Mouse (Mus musculus) spleen, adult 18-20 months (tissue): Measurements from ENCODE around the gene Myzap.
A peak's percentile ranks its signal among the peaks of the same experiment; 100 is the strongest.

Experiments
- DNase-seq, 2 experiments: peaks; one replicate each; pipeline ENCODE4 v3.0.0; 2022; ENCODE audit warnings: mixed read lengths in 2 of 2

The Myzap gene

DNA sequence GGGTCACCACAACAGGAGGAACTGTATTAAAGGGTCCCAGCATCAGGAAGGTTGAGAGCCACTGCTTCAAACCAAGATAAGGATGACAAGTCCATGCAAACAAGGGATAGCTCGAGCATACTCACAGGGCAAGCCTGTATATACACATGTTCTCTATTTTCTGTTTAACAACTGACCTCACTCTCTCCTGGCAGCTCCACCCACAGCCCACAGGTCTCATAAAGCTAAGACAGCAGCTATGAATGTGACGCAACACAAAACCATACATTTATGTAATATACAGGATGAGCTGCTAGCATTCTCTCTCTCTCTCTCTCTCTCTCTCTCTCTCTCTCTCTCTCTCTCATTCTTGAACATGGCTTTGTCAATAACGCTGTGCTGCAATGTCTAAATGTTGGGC is 51.4 kb downstream of the Myzap start:
- no peak for DNase-seq

DNA sequence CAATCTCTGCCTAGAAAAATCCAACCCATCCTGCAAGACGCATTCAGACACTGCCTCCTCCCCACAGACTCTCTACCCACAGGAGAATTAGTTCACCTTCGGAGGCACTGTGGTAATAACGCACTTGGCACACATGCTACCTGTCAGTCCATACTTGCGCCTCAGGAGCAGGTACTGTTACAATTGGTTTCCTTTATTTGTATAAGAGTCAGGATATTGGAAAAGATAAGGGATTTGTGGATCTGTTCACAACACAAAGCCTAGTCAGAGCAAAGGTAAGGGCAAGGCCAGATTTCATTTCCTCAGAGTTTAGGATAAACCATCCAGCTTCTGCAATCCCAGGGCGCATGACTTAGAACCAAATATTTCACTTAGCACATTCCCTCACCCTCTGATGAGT is 56.4 kb downstream of the Myzap start:
- DNase-seq, result no peak

DNA sequence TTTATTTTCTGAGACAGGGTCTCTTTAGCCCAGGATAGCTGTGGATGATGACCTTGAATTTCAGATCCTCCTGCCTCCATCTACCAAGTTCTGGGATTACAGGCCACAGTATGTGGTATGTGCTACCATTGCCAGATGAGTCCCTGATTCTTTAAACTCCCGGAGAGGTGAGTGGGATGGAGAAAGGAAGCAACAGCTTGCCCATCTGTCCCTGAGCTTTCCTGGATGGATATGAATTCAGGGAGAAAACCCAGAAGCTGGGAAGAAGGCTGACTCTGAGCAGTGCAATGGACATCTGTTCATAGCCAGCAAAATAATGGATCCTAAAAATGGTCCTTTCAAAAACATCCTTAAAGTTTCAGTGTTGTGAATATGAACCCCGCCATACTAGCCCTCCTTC is 57.1 kb downstream of the Myzap start:
- no peak for DNase-seq

DNA sequence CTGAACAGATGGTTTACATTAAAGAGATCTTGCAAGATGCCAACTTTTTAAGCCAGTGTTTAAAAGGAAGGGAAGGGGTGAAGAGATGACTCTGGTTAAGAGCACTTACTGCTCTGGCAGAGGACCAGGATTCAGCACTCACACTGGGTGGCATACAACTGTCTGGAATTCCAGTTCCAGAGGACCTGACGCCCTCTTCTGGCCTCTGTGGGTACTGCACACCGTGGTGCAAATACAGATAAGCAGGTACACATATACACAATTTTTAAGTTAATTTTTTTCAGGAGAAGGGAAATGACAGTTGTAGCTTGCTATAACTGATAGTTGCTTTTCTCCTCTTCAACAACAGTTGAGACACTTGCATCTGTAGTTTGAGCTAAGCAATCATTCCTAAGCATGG is 62.2 kb downstream of the Myzap start:
- DNase-seq, result no peak

DNA sequence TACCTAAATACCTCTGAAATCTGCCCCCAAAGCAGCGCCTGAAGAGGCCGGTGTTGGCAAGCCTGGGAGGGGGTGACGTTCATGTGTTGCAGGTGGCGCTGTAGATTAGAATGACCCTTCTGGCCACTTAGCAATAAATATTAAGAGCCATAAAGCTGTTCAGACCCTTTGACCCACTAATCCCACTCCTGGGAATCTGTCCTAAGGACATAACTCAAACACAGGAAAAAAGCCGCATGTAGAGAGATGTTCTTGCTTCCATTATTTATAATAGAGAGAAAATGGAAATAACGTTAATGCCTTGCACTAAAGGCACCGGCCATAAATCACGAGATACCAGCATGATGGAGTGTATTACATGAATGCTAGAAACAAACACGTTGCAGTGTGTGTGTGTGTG is 64.7 kb downstream of the Myzap start:
- no peak for DNase-seq

DNA sequence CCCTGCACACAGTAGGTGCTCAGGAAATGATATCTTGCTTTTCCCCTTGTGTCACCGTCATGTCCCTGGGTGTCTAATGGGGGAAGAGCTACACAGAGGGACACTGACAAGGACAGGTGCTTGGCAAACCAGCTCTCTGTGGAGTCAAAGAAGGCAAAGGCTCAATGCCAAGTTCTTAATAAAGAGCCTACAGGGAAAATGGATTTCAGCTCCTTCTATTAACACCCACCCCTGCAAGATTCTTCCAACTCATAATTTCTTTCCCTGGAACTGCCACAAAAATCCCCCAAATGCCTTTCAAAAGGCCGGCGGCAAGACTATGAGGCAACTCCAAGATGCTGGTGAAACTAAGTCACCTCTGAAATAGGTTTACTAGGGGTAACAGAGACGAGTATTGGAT is 68.3 kb downstream of the Myzap start:
- DNase-seq, result no peak

DNA sequence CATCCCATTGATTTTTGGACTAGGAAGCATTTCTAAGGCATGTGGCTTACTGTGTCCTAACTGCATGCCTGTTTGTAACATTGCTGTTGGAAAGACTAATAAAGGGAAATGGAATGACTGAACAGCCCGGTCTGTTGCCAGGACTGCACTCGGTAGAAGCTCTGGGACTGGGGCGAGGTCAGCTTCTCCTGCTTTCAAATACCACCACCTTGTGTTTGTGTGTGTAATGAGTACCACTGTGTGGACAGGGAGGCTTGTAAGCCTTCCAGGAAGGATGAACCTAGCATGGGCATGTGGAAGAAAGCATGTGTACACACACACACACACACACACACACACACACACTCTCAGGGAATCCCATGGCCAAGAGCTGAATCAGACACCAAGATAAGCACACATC is 72.3 kb downstream of the Myzap start:
- DNase-seq, result no peak

DNA sequence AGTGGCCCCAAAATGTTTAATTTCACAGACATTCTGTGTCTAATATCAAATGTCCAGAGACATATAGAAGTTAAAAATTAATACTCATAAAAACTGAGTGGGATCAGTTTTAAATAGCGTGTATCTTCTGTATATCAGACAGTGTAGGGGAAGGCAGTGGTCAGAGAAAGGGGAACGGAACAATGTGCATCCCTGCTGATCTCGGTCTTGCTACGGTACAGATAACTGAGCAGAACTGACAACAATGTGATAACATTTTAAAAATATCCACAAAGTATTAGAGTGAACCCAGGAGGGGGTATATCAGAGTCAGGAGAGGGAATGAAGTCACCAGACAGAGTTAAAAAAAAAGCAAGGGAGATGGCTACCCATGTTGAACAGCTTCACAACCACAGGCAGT is 74.7 kb downstream of the Myzap start:
- no peak for DNase-seq

DNA sequence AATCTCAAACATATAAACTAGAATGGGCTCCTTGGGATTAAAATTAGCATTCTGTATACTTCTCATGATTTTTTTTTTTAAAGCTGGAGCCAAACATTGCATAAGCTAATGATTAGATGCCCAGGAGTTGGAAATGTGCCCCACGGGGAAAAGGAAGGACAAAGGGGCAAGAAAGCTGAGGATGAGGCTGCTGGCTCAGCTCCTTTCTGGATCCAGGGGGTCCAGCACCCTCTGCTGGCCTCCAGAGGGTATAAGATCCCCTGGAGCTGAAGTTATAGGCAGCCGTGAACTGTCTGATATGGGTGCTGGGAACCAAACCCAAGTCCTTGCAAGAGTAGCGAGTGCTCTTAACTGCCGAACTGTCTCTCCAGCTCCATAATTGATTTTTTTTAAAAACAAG is 76.3 kb downstream of the Myzap start:
- no peak for DNase-seq

DNA sequence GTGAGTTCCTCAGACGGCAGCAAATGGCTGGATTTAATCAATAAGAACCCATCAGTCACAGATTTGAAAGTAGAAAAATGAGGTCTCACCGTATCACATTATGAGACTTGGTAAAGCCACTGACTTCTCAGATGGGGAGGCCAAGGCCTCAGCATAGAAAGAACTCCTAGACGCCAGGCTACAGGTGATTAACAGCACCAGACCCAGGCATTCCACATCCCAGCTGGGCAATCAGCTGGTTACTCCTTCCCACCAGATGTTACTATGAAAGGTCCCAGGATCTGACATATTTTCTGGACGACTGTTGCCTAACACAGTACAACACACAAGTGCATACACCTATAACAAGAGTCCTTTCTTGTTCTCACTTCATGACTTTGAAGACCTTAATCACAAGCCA is 78.6 kb downstream of the Myzap start:
- no peak for DNase-seq

DNA sequence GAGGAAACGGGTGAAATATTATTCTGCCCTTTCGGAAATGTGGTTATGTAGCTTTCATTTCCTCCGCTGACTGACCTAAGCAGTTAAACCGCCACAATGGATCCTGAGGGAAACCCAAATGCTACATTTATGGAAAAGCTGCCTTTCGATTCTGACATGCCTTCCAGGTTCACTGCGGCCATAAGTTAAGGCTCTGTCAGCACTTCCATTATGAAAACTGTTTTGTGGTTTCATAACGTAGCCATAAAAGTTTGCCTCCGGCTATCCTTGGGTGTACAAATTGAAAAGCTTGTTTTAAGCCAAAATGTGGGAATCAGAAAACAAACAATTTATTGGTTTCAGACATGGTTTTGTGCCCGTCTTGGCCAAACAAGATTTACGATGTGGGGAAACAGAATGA is 79.3 kb downstream of the Myzap start:
- no peak for DNase-seq

DNA sequence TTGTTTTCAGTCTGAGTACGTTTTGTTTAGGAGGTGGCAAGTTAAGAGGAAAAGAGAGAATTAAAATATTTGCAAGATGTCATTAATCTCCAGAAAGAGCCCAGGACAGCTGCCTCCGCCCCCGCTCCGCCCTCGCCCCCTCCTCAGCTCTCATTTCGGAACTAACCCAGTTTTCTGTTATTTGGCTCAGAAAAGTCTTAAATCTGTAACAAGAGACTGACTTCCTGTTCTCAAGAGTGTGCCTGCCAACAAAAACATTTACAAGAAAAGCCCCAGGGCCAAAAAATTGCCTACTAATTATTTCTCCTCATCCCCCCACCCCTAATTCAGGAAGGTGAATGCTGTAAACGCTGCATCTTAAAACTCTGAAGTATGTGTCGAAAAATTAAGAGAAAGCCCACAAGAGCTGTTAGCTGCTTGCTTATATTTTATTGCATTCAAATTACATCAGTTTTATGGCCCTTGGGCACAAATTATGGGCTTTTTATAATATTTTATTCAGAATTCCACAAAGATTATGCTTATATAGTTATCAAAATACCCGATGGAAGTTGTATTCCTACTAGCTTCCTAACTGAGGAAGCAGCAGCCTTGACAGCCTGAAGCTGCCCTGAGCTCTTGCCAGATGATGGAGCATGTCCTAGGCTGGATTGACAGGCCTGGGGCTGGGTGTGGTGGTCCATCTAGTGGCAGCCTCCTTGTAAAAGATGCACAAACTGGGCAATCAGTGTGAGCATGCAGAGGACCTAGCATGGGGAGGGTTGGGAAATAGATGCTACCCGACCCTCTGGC is 93.6 kb downstream of the Myzap start:
- no peak for DNase-seq

DNA sequence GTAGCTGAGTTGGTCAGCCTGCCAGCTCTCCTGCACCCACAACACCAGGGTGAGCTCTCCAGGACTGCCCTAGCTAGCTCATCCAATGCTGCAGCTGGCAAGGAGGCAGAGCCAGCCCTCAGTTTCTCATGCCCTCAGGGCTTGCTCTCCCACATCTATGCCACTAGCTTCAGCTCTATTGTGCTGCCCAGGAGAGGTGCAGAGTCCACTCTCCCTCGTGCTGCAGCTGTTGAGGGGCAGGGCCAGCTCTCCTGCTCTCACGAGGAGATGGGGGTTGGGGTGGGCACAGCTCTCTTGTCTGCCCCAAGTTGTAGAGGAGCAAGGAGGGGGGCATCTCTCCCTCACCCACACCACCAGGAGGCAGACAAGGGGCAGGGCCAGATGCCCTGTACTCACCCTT is 95.5 kb downstream of the Myzap start:
- no peak for DNase-seq

DNA sequence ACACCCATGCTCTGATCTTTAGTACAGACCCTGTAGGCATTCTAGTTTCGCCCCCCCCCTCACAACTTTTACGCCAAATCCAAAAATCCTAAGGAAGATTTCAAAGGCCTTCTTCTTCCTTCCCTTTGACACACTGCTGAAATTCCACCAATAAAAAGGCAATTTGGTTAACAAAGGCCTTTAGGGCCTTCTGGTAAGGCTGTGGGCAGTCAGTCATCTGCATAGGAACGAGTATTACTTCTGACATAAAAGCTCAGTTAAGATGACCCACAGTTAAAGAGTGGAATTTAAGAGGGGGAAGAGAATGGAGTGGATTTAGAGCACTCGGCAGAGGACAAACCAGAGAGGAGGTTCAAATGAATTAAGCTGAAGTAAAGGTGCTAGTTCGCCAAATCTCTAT is 98.4 kb downstream of the Myzap start:
- no peak for DNase-seq

DNA sequence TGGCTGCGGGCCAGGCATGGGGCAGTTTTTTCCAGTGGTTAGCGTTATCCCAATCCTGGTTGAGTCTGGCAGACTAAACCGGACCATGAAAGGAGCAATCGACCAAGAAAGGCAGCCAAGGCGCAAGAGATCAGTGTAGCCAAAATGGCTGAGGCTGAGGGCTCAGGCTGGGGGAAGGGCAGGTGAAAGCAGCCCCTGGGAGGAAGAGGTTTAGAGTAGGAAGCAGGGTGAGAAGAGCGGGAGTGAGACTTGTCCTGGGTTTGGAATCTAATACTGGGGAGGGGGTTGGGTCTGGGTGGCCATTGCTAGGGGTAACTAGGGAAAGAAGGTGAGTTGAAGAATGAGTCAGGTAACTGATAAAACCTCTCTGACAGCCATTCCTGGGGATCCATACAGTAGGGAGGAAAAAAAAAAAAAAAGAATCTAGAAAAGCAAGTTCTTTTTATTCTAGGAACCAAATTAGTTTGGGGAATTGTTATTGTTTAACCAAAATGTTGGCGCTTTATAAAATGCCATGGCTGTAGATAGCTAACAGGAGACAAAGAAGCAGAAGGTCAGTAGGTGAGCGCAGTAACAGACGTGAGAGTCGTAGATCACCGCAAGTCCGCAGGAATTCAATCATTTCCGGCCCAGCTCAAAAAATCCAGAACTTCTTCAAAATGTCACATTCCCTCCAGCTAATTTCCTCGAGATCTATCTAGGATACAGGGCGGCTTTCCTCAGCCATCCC is 99.7 kb downstream of the Myzap start:
- DNase-seq, result no peak

DNA sequence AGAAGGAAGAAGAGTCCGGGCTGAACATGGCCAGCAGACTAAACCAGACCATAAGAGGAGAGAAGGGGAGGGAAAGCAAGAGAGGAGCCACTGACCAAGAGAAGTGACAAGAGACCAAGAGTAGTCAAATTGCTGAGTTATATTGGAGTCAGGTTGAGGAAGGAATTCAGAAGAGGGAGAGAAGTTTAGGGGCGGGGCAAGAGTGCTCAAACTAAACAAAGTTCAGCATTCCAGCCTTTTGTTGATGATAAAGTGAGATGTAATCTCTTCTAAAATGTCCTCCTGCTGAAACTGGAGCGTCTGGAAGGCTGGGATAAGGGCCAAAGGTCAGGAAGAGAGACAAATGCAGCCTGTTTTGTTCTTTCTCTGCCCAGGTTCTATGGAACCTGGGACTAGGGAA is 102.1 kb downstream of the Myzap start:
- DNase-seq, result no peak

DNA sequence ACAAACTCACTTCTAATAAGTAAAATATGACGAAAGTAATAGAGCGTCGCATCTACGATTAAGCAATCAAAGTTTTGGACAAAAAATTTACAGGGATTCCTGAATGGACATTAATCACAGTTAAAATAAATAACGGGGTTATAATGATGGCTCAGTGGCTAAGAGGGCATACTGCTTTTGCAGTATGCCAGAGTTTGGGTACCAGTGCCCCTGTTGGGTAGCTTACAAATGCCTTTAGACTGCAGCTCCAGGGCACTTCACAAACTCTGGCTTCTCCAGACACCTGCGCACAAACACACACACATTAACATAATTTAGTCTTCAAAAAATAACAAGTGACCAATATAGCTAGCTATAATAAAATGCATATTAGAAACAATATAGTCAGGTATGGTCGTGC is 106.0 kb downstream of the Myzap start:
- no peak for DNase-seq

DNA sequence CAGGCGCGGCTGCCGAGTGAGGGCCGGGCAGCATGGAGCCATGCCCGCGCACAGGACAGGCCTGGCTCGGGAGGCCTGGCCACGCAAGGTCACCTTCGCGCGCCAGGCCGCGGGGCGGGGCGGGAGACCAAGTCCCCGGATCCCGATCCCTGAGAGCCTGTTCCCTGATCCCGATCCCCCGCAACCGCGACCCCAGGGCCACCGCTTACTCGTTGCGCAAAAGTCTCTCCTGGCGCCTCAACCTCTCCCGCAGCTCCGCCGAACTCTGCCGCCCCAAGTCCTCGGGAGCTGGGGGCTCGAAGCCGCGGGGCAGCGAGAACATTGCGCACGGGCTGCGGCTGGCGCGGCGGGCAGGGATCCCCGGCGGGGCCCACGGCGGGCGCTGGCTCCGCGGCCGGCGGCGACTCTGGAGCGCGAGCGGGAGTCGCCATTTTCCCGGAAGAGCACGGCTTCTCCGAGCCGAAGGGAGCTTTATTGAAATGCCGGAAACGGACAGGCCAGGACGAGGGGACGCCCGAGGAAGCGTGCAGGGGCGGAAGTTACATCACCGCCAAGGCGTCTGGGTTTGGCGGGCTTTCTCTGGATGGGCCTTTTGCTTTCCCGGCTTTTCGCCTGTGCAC is 106.6 kb downstream of the Myzap start, which contains the start of gene Polr2m:
TSS of gene Polr2m (minus strand) at position 461 of the 620 bp plus-strand sequence.
- peak; percentile 78 to 89 for DNase-seq

DNA sequence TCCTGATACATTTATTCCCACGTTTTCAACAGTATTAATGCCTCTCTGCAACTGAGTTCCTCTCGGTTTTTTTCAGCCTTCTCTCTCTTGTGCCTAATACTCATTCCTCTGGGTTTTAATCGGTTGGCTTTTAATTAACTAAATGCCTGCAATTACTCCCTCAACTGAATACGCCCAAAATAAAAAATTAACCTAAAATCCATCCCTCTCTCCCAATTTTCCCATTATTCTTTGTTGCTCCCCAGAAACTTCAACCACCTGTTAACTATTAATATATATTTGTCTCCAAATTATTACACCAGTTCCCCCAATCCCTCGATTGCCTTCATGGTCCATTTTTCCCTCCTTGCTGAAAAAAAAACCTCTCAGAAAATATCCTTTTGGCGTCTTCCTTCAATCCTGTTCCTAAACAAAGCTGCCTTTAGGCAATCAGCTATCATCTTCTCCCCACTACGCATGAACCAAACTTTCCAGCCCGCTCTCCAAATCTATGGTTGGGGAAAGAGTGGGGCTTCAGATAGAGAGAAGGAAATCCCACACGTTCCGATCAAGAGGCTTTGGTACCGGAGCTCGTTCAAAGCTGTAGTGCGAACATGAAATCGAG is 107.2 kb downstream of the Myzap start:
- DNase-seq, result no peak

DNA sequence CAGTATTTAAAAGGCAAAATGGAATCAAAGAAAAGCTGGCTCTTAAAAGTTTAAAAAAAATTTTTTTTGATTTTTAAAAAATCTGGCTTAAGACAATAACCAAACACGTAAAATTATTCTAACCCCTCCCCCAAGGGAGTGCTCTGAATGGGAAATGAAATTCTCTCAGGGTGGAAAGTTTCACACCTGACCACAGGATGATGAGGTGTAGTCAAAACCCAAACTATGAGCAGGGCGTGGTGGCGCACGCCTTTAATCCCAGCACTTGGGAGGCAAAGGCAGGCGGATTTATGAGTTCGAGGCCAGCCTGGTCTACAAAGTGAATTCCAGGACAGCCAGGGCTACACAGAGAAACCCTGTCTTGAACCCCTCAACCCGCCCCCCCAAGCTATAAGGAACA is 108.3 kb downstream of the Myzap start:
- peak; percentile 11 to 18 for DNase-seq

DNA sequence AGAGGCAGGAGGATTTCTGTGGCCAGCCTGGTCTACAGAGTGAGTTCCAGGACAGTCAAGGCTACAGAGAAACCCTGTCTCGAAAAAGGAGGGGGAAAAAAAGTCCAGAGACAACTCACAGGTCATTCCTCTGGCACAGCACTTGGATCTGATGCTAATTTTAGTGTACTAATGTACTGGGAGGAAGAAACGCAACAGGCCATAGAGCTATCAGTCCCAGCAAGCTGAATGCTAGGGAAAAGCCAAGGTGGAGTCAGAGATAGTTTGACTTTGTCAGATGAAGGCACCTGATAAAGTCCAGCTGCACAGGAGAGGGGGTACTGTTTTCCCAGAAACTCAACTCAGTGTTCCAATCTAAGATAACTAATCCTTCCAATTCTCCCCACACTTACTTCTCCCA is 111.9 kb downstream of the Myzap start:
- no peak for DNase-seq

DNA sequence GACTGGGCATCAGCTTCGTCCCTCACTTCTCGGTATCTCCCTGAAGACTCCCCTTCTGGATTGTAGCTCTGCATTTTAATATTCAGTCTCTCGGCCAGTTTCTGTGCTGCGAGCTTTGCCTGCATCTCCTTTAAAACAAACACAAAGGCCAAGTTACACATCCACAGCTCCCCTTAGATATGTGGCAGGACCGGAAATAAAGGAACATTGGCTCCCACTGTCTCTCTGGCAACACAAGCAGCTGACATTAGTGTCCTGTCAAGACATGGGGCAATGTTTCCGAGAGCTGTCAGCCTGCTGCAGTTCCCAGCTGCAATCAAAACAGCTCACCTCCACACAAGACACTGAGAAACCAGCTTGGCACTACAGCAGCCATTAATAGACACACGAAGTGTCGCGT is 112.7 kb downstream of the Myzap start:
- DNase-seq, result no peak

DNA sequence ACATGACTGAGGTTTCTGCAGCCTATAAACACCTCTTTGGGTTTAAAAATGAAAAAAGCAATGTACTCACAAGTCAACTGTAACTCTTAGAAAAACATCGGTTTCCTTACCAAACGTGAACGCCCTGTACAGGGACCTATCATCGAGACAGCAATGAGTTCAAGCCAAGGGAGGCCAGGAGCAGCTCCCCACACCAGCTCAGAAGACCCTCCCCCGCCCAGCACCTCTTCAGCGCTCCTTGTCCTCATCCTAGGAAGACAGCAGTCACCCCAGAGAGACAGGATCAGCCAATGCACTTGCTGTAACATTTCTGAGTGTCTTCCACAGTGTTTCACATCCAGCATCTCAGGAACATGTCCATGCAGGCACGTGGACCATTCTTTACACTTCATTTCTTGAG is 113.6 kb downstream of the Myzap start:
- DNase-seq, result no peak

DNA sequence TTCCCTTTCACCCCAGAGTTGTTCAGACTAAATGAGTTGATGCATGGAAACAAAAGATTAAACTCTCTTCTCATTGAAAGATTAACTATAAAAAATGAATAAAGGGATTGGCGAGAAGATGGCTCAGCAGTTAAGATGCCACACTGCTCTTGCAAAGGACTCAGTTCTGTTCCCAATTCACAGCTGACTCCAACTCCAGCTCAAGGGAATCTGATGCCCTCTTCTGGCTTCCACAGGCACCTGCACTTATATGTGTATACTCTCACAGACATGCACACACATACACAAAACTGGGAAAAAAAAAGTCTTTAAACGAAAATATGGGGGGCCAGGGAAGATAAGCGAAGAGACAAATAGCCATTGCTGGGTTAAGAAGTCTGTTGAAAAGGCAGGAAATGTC is 115.6 kb downstream of the Myzap start:
- DNase-seq, result no peak
